Mouse (Mus musculus) gastrocnemius, postnatal 14 days (tissue): ENCODE data around the gene Gsk3a. TPM values are rescaled to one million over a fixed set of nuclear protein-coding genes. Genes with fewer than 3 reads are reported as not detected.
A peak's percentile ranks its signal among the peaks of the same experiment; 100 is the strongest.

ENCODE experiments used
- DNase-seq: peaks from one replicate; pipeline ENCODE4 v3.0.0; 2021; ENCODE audit warnings: mixed read lengths
- intact Hi-C: fragments of 180-260 bp; cut with DNase I; formaldehyde crosslinking; loops from one replicate; pipeline ENCODE4 v1.15.1; 2025; ENCODE audit warnings: low total_unique reads
- total RNA-seq, 2 experiments: library from RNA; stranded (reverse); gene quantifications; 2 replicates each; pipeline ENCODE4 v1.2.3; 2021

Gene Gsk3a
- total RNA-seq, 2 experiments from 2014 or later = 46.5 to 51.4 TPM

DNA sequence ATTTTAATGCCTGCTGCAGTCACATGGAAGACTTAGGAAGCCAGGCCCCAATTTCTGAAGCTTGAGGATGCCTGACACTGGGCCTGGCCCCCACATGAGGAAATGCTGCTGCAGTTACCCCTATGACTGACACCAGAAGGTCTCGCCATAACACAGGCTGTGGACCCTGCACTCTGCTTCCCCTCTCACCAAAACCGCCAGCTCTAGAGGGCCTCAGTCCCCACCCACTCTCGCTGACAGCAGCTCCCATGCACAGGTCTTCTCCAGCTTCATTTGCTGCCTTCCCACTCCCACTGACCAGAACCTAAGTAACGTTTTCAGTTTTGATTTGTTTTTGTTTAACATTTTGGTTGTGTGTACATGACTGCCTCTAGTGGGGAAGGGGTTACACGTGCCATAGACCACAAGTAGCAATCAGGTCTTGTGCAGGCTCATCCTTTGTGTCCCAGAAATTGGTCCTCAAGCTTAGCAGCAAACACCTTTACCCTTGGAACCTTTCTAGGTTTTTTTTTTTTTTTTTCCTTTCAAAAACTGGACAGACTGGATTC lies 5.5 kb downstream of the Gsk3a start:
- DNase-seq = no peak
- intact Hi-C loops = no loop called here

DNA sequence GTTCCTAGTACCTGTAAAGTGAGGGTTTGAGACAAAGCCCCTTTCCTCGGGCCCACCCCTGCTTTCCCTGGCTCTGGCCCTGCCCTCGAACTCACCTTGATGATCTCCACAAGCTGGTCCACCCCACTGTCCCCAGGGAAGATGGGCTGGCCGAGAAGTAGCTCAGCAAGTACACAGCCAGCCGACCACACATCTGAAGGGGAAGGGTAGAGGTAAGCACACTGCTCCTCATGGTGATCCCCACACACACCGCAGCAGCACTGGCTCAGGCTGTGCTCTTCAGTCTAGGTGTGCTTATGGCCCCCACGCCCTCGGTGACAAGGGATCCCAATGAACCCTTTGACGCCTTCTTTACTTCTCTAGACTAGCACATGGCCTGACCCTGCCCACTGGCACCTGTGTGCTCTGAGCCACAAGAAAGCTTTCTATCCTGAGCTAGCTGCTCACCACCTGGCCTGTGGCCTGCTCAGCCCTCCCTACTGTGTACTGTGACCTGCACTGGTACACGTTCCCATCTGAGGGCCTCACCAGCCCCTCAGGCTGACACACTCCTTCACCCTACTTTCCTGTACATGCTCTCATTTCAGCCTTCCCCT lies 6.9 kb downstream of the Gsk3a start:
- no peak for DNase-seq
- intact Hi-C loops = no loop called here

DNA sequence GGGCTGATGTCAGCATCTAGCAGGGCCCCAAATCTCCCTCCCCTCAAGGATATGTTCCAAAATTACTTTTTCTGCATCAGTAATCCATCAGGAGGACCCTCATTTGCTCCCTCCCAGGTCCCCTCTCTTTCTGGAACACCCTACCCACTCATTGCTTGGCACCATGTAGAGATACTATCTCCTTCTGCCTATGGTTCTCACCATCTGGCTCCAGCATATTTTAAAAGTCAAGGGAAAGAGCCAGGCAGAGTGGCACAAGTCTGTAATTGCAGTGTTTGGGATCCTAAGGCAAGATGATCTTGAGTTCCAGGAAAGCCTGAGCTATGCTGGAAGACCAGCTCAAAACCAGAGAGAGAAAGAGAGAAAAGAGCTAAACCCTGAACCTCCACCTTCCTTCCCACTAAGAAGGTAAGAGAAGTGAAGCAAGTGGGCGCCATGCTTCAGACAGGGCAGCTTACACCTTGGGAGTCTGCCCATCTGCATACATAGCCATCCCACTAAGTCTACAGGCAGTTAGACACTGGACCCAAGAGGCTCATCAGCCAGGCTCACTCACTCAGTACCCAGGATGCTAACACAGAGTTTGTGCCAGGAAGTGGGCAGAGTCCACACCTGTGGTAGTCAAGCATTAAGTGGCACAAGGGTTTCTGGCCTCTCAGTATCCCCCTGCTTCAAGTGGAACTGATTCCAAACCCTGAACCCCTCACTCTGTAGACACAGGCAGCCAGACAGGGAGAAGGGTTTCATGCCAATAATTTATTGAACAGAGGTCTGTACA lies 9.9 kb downstream of the Gsk3a start:
- intact Hi-C loops = no loop called here
- DNase-seq = no peak

DNA sequence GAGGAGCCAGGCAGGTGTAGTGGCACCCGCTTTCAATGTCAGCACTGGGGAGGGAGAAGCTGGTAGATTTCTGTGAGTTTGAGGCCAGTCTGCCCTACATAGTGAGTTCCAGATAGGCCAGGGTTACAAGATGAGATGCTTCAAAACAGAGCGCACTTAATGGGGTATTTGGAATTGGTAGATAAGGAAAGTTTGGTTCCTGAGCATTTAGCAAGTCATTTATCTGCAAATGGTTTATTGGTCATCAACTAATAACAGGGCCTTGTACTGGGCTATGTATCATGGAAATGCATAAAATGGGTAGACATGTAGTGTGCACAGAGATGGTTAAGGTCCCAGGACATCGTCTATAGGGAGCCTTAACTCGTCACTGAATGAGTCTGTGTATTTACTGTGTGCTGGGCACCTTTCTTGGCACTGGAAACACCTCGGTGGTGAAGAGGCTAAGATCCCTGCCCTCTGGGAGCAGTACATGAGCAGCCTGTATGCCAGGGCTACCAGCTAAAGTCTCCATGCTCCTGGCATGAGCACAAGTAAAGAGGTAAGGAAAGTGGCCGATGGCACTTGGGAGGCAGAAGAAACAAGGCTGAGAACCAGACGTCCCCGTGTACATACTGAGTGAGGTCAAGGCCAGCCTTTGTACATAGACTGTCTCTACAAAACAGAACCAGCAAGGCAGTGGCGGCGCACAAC lies 15.2 kb downstream of the Gsk3a start:
- DNase-seq = no peak
- intact Hi-C loops = no loop called here

DNA sequence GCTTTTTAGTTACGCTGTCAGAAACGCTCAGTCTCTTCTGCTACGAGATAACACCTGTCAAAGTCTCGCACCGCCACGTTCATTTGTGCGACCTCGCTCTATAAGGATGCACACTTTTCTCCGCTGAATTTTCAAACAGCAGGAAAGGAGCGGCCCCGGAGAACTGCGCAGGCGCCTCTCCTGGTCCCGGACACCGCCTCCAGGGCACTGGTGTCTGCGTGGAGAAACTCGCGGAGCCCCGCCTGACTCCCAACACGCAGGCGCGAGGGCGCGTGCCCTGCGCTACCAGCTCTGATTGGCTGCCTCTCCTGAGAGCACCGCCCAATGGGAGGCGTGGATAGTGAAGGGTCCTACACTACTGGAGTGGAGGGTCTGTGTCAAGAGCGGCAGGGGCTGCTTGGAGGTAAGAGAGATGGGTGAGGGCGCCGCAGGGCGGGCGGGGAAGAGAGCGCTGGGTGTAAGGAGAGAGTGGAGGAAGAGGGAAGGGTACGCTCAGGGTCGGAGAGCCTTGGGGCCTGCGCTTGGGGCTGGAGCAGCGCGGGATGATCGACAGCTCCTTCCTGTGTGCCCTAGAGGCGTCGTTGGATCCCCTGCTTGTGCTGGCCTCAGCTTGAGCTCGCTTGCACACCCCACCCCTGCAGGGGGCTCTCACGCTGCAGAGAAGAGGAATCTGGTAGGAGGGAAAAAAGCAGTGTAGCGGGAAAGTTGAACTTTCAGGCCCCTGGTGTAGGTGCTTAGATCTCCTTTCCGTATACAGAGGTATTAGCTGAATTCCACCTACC lies 16.4 kb downstream of the Gsk3a start, which contains the start of gene Zfp526:
TSS of gene Zfp526 (plus strand) at position 324 of the 782 bp plus-strand sequence.
- peak; percentile 98 for DNase-seq
- intact Hi-C loops = no loop called here

DNA sequence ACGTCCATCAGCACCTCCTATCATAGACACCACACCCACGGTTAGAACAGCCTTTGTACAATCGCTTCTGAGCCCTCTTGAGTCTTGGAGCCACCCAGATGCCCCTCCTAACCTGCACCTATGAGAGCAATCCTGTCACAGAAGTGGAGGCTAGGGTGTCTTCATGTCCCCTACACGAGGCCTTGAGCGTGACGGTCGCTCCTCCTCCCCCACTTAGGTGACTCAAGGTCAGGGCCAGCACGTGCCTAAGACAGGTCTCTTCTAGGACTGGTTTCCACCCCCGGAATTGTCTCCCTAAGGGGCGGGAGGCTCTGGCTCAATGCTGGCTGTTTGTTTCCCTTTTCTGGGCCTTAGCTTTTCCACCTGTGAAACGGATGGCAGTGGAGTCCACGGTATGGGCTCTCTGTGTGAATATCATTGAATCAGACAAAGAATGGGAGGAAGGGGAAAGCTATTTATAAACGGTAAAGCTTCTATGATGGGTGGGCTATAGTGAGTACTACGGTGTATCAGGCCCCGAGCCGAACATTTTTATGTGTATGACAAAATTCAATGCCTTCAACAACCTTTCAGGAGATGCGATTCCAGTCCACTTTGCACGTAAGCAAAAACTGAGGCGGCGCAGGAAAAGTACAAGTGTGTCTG lies 17.1 kb downstream of the Gsk3a start, which contains the start of gene Dedd2:
TSS of gene Dedd2 (minus strand) at position 159 of the 645 bp plus-strand sequence.
- DNase-seq = no peak
- intact Hi-C loops = no loop called here

DNA sequence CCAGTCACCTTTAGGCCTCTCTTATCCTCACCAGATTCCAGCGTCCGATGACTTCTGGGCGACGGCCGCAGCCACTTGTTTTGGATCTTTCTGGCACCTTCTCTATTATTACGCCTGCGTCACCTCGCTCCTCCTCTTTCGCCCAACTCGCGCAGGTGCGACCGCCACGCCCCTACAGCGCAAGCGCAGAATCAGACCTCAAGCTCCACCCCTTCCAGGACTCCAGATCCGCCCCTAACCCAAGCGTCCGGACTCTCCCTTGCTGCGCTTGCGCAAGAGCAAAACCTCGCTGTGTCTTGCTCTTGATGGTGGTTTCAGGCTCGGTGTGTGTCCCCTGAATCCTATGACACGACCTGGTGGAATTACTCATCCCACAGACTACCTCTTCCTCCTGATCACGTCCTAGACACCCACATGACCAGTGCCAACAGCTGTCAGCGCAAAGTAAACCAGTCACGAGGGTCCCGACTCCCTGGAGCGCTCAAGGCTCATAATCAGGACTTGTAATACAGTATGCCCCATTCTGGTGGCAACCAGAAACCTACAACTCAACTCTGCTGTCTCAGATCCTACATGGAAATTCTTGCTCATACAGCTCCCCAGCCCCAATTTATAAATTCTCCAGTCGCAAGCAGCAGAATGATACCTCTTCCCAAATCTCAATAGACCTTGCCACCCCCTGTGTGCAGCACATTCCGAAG lies 17.7 kb downstream of the Gsk3a start:
- peak; percentile 93 for DNase-seq
- intact Hi-C loops = no loop called here

DNA sequence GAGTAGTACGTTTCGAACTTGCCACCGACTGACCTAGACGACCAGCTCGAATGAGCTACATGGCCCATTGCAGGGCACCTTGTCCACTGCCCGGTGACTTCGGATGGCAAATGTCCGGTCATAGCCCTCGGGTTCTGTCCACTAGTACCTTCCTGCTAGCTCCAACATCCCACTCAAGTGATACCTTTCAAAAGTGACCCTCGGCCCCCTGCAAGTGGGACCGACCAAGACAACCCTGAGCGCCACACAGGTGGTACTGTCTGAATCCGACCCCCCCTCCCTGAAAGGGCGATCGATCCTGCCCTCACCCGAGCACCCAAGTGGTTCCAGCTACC lies 18.3 kb downstream of the Gsk3a start:
- no peak for DNase-seq
- intact Hi-C loops = no loop called here

DNA sequence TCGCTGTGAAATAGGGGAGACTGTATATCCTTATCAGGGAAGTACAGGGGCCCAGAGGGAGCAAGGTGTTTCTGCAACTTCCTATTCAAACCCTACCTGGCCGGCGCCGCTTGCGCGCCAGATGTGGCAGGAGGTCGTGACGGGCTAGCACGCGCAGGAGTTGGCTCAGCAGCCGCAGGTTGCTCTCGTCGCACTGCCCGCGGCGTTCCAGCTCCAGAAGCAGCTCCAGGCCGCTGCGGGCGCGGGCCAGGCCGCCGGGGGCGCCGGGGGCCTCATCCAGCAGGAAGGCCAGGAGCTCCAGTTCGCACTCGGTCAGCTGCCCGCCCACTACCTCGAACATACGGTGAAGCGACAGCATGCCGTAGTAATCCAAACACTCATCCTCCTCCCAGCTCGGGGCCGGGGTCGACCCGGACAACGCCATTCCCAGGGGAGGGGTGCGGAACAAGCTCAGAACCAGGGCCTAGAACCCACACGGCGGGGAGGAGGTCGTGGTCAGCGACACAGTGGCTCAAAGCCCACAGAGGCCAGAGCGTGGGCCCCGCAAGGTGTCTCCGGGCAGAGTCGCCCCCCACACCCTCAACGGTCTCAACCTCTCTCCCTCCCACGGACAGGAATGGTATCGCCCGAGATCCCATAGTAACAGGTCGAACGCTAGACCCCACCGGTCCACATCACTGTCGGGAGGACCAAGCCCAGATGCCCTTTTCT lies 18.8 kb downstream of the Gsk3a start:
- intact Hi-C loops = no loop called here
- peak; percentile 52 for DNase-seq

DNA sequence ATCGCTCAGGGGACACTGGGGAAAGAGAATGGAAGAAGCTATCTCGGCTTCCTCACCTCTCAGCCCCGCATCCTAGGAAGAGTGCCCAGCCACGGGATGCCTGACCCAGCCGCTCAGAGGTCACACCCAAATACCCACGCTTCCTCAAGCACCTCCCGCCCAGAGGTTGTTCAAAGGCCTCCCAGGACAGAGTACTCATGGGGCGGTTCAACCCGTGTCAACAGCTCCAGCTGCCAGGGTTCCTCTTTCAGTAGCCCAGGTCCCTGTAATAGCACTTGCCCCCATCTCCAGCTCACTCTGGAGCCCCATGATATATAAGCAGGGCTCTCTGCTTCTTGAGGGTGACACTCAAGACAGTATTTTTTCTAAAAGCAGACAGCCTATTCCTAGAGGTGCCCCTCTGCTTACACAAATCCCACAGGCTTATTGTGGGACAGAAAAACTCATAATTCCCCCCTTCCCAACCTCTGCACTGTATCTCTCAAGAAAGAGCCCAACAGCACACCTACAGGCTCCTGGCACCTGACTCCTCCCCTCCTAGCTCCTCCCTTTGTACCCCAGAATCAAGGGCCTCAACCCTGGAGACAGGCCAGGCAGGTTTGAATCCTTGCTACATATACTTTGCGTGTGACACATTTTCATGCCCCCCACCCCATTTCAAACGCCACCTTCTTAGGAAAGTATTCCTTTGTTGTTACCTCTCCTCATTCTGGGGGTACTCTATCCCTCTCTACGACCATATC lies 19.8 kb downstream of the Gsk3a start:
- intact Hi-C loops = no loop called here
- no peak for DNase-seq

DNA sequence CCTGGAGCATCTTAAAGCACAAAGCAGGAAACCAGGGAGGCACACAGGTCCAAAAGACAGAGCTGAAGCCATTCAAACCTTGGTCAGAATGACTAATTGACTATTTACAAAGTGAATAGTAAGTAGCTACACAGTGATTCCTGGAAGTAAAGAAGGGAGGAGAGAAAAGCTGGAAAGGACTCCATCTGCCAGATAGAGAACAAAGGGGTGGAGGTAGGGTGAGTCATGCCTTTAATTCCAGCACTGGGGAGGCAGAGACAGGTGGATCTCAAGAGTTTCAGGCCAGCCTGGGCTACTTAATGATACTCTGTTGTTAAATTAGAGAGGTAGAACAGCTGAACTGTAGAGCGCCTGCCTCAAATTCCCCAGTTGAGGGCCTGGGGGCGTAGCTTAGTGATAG lies 23.5 kb downstream of the Gsk3a start:
- intact Hi-C loops = no loop called here

DNA sequence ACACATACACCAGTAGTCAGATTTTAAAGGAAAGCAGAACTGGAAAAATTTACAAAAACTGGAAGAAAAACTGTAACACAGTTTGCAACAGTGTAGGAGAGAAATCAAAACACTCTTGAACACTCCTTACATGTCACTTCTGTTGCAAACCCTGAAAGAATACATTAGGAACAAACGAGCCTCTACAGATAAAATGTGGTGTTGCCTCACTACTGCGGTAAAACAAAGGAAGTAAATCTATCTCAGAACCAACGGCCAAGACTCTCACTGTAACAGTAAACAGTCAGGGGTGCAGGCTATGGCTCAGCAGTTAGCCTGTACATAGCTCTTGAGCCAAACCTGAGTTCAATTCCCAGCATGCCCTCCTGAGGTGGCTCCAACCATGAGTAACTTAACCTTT lies 24.6 kb downstream of the Gsk3a start:
- intact Hi-C loops = no loop called here
- no peak for DNase-seq

More for the DNA sequence above, 23.5 kb downstream of the Gsk3a start:
- no peak for DNase-seq

DNA sequence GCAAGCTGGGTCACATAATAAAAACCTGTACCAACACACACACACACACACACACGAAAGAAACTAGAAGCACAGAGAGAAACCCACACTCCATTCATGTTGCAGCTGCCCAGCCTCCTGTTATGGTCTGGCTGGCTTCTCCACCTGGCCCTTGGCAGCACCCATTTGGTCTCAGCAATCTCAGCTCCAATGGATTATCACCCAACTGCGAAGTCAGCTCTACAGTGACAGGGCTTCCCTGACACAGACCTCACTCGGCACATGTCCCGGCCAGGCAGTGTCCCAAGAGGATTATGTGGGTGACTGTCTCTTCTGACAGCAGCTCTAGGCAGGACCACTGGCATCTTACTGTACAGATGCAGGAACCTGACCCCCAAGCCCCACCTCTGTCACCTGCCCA lies 27.2 kb downstream of the Gsk3a start:
- peak; percentile 87 for DNase-seq
- intact Hi-C loops = no loop called here

DNA sequence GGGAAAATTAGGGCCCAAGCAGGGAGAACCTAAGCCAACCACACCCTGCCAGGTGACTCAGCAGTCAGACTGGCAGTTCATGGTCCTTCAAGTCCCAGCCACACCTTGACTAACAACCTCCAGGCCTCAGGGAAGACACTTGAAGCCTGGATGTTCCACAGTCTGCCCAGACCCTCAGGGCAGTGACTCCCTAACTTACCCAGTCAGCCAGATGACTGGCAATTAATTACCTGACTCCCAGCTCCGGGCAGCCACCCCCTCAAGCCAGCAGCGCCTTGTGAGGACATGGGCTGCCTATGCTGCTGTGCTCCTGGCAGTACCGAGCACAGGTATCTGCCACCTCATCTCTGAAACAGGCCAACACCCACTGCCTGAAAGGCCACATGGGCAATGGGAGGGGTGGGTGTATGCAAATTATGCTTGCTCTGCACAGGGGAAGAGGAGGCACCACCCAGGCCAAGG lies 28.5 kb downstream of the Gsk3a start:
- DNase-seq = no peak
- intact Hi-C loops = no loop called here

DNA sequence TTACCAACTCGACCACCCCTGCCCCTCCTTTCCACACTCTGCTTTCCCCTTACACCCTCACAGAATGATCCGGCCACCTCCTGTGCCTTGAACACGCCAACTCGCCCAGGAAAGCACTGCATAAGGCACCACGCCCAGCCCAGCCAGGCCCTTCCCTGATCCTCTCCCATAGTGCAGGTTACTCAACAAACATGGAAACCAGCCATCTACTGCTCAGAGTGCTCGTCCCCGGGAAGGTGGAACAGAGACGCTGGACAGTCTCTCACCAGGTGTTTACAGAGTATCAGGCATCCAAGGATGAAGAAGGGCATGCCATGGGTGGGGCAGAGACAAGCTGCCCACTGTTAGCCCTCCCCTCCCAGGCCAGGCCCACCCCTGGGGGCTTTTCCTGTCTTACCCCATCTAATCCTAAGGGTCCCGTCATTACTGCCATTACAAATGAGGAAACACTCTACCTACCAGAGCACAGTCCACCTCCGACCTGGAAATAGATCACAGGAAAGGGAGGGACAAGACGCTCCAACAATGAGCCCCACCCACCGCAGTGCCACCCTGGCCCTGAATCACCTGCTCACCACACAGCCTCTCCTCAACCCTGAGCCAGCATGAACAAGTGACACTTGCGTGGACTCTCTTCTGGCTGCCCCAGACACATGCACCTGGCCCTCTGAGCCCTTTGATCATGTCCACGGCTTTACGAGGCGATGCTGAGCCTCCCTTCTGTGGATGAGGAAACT lies 31.4 kb downstream of the Gsk3a start:
- intact Hi-C loops = no loop called here
- no peak for DNase-seq

DNA sequence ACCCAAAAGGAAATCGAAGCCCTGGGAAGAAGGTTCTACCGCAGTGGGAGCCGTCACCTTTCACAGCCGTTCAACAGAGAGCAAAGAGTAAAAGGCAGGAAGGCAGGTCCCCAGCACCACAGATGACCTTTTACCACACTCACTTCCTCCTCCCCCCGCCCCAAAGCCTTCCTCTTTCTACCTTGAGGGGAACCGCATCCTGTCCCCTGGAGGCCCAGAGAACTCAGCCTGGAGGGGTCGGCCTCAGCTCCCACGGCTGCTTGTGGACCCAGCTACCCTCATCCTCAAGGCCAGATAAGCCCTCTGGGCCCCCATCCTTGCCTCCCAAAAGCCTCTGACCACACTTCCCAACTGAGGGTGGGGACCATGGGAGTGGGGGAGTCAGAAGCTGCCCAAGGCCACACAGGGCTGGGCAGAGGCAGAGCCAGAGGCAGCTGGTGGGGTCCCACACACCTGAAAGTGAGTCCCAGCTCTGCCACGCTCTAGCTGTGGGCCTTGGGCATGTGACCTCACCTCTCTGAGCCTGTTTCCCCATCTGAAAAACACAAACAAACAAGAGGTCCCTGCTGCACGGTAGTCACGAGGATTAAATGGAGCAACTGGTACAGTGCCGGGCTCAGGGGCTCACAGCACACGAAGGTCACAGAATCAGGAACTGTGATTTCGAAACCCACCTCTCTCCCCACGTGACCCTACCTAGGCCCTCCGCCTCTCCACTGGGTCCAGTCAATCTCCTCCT lies 32.1 kb downstream of the Gsk3a start:
- intact Hi-C loops = no loop called here
- no peak for DNase-seq
